Mouse (Mus musculus) thymus, adult 2 months (tissue): ENCODE data around the gene Ulk3.

ENCODE experiments used
- CTCF ChIP-seq: fragments of 200-500 bp; IDR thresholded peaks from 2 replicates; pipeline ENCODE4 v1.5.1; 2012; ENCODE audit warnings: mild to moderate bottlenecking, control low read depth, low read length, moderate library complexity, borderline replicate concordance; ENCODE audit not compliant: control insufficient read depth, poor library complexity, insufficient read depth; ENCODE audit errors: extremely low read depth
- POLR2A ChIP-seq: fragments of 200-500 bp; IDR thresholded peaks from 2 replicates; pipeline ENCODE4 v1.6.1; 2012; ENCODE audit warnings: mild to moderate bottlenecking, low read length, control low read depth, moderate library complexity; ENCODE audit not compliant: control insufficient read depth, poor library complexity, insufficient read depth; ENCODE audit errors: extremely low read depth

DNA sequence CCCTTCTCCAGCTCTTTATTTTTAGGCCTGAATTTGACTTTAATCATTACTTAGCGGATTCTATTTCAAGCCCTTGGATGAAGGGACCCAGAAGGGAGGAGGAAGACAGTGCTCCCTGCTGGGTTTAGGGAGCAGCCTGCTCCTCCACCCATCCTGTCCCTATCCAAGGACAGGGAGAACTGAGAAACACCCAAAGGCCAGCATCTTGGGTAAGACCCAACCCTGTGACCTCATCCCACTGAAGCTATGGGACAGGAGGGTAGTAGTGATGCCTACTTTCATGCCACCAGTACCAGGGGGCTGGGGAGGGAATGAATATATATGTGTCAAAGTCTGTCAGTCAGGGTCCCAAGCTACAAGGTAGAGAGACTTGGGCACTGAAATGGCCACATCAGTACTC lies 51.8 kb downstream of the Ulk3 start:
- TF ChIP-seq CTCF (no peak), POLR2A (no peak)
